Mouse (Mus musculus) left cerebral cortex, adult 11 months (tissue): ENCODE results near the gene Gm3417.
"Not testable (repeated sequence)": the region's sequence is repeated elsewhere in the genome, so short reads cannot be mapped to it uniquely, and the experiment has no call there.

Experiments used
- DNase-seq: peaks from one replicate; pipeline ENCODE4 v3.0.0; 2022; ENCODE audit warnings: low spot score

The Gm3417 gene

DNA sequence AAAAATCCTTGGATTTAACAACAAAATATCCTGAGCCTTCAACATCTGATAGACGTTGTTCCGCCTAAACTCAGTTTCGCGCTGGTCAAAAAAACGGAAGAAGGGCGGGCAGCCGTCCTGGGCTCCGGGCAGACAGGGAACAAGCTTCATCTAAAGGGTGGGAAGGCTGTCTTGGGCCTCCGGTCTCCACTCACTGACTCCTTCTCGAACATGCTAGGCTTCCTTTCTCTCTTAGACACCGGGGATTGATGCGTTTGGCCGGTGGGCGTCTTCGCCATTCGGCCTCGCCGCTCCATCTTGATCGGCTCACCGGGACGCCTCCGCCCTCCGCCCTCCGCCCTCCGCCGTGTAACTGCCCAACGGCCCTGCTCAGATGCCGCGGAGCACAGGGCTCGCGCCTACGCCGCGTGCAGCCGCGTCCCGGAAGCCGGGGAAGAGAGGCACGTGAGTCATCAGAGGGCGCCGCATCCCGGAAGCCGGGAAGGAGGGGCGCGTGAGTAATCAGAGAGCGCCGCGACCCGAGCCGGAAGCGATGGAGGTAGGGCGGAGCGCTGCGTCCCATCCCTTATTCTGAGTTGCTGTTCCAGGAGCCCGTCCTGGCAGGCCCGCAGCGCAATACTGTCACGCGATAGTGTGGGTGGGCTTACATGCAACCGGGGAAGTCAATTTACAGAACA, at the start of gene Gm3417, which contains the start of gene 9030025P20Rik:
Gene Gm3417 (minus strand): TSS at position 429 of the 677 bp plus-strand sequence.
Gene 9030025P20Rik (plus strand): TSS at position 107 of the 677 bp plus-strand sequence.
- not testable (repeated sequence) for DNase-seq

DNA sequence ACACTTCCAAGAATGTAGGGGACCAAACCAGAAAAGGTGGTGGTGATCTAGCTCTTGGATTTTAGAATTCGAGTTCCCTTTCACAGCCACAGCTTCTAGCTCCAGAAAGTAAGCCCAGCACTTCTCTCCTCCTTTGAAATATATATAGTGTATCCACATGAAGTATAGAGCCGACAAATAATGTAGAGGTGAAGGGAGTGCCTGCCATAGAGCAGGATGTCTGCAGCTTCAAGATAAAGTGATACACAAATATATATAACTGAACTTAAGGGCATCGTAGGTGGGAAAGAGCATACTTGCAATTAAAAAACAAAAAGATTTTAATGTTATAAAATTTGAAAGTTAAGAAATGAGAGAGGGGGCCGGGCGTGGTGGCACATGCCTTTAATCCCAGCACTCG, 46.9 kb upstream of the Gm3417 start:
- not testable (repeated sequence) for DNase-seq

DNA sequence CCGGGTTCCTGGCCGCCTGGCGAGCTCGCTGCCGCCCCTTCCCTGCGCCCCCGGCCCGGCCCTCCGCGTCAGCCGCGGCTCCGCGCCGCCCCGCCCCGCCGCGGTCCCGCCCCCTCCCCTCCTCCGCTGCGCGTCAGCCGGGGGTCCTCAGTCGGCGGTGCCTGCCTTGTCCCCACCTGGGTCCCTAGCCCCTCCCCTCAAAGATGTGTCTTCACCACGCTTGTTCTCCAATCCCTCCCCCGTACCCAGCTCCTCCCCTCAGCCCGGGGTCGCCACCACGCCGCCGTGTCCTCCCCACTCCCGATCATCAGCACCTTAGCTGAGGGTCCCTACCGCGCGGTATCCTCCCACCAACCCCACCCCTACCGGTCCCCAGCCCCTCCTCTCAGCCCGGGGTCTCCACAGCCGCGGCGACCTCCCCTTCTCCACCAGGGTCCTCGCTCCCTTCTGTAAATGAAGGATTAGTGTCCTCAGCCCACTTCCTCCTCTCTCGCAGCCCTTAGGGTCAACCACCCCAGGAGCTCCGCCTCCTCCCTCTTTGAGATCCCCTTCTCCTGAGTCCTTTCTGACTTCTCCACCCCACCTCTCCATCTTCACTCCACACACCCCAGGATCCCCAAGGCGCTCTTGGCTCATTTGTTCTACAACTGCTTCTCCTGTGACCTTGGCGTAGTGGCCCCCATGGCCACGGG, 46.1 kb upstream of the Gm3417 start:
- not testable (repeated sequence) for DNase-seq

DNA sequence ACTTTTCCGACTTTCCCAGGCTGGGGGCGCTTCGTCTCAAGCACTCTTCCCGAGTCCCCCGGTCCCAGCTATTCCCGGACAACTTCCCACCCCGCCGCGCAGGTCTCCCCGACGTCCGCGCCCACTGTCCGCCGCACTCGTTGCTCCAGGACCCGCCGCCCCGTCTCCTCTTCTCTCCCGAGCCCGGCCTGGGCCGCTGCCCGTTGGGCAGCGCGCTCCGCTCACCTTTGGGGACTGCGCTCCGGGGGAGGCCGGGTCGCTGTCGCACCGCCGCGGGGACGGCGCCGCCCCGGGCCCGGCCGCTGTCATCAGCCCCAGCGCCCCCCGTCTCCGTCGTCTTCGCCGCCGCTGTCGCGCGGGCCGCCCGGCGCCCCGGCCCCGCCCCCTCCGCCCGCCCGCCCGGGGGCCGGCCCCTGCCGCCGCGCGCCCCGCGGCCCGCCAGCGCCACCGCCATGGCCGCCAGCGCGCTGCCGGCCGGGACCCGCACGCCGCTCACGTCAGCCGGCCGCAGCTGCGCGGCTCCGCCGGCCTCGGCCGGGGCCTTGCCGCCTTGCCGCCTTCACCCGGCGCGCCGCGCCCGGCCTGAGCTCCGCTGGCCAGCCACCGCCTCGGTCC, 45.4 kb upstream of the Gm3417 start:
- DNase-seq = not testable (repeated sequence)

DNA sequence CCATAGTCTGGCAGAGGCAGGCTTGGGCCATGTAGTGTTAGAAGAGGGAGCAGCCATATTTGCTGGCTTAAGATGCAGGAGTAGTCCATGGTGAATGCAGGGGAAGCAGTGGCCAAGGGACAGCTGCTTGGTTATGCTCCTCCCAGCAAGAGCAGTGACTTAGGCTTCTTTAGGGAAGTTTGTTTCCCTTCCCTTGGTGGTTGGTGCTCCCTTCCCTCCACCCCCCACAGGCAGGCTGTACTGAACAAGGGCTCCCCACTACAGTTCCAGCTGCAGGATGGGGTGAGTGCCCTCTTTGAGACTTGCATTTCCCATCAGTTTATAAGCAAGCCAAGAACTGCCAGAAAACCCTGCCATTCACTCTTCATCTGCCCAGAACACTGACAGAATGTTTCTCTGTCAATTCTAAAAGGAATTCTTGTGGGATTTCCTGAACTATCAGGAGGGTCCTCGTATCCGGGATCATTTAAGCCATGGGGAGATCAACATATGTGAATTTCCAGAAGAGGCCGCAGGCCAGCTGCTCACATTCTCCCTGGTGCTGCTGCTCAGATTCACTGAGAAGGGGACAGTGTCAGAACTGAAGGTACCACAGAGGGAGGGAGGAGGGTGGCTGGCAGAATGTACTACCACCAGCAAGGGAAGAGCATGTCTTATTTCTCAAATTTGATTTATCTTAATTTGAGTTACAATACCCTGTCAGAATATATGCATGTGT, 43.1 kb upstream of the Gm3417 start:
- not testable (repeated sequence) for DNase-seq

DNA sequence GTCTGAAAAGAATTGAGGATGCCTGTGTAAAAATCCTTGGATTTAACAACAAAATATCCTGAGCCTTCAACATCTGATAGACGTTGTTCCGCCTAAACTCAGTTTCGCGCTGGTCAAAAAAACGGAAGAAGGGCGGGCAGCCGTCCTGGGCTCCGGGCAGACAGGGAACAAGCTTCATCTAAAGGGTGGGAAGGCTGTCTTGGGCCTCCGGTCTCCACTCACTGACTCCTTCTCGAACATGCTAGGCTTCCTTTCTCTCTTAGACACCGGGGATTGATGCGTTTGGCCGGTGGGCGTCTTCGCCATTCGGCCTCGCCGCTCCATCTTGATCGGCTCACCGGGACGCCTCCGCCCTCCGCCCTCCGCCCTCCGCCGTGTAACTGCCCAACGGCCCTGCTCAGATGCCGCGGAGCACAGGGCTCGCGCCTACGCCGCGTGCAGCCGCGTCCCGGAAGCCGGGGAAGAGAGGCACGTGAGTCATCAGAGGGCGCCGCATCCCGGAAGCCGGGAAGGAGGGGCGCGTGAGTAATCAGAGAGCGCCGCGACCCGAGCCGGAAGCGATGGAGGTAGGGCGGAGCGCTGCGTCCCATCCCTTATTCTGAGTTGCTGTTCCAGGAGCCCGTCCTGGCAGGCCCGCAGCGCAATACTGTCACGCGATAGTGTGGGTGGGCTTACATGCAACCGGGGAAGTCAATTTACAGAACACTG, 31.3 kb upstream of the Gm3417 start, which contains the start of gene Gm3435:
Gene Gm3435 (plus strand): TSS at position 471 of the 708 bp plus-strand sequence.
- DNase-seq = not testable (repeated sequence)

DNA sequence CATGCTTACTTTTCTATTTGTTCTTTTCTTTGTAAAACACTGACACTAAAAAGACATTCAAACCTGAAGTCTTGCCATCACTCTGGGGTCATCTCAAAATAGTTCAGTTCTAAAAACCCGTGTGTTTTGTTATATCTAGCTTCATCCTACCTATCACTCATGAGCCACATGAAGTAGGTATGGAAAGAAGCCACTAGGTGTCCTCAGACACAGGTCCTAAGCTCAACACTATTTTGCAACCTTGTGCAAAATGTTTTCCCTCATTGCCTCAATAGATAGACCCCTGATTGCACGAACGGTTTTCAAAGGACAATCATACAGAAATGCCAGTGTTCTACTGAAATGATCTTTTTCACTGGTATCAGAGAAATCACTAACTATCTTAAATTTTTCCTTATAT, 30.5 kb upstream of the Gm3417 start:
- DNase-seq = not testable (repeated sequence)

DNA sequence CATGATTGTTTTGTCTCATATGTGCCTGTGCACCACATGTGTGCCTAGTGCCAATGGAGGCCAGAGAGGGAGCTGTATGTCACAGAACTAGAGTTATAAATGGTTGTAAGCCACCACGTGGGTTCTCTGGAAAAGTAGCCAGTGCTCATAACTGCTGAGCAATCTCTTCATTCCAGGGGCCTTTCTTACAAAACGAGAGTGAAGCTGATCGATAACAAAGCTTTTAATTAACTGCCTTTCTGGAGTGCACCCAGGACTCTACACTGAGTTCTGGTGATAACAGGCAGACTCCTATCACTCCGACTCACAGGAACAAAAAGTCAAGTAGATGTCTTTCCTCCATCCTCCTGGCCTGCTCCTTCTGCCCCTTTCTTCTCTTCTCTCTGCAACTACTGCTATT, 21.5 kb upstream of the Gm3417 start:
- DNase-seq = not testable (repeated sequence)

DNA sequence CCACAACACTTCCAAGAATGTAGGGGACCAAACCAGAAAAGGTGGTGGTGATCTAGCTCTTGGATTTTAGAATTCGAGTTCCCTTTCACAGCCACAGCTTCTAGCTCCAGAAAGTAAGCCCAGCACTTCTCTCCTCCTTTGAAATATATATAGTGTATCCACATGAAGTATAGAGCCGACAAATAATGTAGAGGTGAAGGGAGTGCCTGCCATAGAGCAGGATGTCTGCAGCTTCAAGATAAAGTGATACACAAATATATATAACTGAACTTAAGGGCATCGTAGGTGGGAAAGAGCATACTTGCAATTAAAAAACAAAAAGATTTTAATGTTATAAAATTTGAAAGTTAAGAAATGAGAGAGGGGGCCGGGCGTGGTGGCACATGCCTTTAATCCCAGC, 15.6 kb upstream of the Gm3417 start:
- DNase-seq = not testable (repeated sequence)

DNA sequence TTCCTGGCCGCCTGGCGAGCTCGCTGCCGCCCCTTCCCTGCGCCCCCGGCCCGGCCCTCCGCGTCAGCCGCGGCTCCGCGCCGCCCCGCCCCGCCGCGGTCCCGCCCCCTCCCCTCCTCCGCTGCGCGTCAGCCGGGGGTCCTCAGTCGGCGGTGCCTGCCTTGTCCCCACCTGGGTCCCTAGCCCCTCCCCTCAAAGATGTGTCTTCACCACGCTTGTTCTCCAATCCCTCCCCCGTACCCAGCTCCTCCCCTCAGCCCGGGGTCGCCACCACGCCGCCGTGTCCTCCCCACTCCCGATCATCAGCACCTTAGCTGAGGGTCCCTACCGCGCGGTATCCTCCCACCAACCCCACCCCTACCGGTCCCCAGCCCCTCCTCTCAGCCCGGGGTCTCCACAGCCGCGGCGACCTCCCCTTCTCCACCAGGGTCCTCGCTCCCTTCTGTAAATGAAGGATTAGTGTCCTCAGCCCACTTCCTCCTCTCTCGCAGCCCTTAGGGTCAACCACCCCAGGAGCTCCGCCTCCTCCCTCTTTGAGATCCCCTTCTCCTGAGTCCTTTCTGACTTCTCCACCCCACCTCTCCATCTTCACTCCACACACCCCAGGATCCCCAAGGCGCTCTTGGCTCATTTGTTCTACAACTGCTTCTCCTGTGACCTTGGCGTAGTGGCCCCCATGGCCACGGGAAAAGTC, 14.7 kb upstream of the Gm3417 start:
- not testable (repeated sequence) for DNase-seq

DNA sequence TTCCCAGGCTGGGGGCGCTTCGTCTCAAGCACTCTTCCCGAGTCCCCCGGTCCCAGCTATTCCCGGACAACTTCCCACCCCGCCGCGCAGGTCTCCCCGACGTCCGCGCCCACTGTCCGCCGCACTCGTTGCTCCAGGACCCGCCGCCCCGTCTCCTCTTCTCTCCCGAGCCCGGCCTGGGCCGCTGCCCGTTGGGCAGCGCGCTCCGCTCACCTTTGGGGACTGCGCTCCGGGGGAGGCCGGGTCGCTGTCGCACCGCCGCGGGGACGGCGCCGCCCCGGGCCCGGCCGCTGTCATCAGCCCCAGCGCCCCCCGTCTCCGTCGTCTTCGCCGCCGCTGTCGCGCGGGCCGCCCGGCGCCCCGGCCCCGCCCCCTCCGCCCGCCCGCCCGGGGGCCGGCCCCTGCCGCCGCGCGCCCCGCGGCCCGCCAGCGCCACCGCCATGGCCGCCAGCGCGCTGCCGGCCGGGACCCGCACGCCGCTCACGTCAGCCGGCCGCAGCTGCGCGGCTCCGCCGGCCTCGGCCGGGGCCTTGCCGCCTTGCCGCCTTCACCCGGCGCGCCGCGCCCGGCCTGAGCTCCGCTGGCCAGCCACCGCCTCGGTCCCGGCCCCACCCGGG, 14.0 kb upstream of the Gm3417 start:
- DNase-seq = not testable (repeated sequence)

DNA sequence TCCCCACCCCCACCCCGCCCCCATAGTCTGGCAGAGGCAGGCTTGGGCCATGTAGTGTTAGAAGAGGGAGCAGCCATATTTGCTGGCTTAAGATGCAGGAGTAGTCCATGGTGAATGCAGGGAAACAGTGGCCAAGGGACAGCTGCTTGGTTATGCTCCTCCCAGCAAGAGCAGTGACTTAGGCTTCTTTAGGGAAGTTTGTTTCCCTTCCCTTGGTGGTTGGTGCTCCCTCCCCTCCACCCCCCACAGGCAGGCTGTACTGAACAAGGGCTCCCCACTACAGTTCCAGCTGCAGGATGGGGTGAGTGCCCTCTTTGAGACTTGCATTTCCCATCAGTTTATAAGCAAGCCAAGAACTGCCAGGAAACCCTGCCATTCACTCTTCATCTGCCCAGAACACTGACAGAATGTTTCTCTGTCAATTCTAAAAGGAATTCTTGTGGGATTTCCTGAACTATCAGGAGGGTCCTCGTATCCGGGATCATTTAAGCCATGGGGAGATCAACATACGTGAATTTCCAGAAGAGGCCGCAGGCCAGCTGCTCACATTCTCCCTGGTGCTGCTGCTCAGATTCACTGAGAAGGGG, 11.6 kb upstream of the Gm3417 start:
- not testable (repeated sequence) for DNase-seq

DNA sequence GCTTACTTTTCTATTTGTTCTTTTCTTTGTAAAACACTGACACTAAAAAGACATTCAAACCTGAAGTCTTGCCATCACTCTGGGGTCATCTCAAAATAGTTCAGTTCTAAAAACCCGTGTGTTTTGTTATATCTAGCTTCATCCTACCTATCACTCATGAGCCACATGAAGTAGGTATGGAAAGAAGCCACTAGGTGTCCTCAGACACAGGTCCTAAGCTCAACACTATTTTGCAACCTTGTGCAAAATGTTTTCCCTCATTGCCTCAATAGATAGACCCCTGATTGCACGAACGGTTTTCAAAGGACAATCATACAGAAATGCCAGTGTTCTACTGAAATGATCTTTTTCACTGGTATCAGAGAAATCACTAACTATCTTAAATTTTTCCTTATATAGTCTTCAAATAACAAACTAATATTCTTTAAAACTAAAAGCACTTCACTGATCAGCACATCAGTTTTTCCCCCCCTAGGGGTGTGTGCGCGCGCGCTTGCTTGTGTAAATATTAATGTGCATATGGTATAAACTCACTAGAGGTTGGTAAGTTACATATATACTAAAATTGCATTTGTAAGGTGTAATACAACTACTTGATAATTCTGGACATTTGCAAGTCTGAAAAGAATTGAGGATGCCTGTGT, 750 bp downstream of the Gm3417 start:
- DNase-seq = not testable (repeated sequence)

DNA sequence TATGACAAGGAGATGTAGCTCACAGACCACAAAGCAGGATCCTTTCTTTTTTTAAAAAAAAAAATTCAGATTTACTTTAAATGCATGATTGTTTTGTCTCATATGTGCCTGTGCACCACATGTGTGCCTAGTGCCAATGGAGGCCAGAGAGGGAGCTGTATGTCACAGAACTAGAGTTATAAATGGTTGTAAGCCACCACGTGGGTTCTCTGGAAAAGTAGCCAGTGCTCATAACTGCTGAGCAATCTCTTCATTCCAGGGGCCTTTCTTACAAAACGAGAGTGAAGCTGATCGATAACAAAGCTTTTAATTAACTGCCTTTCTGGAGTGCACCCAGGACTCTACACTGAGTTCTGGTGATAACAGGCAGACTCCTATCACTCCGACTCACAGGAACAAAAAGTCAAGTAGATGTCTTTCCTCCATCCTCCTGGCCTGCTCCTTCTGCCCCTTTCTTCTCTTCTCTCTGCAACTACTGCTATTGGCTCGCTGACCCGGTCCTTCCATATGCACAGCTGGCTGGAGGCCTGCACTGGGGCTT, 10.1 kb downstream of the Gm3417 start:
- not testable (repeated sequence) for DNase-seq

DNA sequence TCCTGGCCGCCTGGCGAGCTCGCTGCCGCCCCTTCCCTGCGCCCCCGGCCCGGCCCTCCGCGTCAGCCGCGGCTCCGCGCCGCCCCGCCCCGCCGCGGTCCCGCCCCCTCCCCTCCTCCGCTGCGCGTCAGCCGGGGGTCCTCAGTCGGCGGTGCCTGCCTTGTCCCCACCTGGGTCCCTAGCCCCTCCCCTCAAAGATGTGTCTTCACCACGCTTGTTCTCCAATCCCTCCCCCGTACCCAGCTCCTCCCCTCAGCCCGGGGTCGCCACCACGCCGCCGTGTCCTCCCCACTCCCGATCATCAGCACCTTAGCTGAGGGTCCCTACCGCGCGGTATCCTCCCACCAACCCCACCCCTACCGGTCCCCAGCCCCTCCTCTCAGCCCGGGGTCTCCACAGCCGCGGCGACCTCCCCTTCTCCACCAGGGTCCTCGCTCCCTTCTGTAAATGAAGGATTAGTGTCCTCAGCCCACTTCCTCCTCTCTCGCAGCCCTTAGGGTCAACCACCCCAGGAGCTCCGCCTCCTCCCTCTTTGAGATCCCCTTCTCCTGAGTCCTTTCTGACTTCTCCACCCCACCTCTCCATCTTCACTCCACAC, 16.9 kb downstream of the Gm3417 start:
- not testable (repeated sequence) for DNase-seq

DNA sequence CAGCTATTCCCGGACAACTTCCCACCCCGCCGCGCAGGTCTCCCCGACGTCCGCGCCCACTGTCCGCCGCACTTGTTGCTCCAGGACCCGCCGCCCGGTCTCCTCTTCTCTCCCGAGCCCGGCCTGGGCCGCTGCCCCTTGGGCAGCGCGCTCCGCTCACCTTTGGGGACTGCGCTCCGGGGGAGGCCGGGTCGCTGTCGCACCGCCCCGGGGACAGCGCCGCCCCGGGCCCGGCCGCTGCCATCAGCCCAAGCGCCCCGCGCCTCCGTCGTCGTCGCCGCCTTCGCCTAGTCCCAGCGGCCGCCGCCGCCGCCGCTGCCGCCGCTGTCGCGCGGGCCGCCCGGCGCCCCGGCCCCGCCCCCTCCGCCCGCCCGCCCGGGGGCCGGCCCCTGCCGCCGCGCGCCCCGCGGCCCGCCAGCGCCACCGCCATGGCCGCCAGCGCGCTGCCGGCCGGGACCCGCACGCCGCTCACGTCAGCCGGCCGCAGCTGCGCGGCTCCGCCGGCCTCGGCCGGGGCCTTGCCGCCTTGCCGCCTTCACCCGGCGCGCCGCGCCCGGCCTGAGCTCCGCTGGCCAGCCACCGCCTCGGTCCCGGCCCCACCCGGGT, 17.5 kb downstream of the Gm3417 start, which contains the start of gene Phf10:
Gene Phf10 (minus strand): TSS at position 323 of the 606 bp plus-strand sequence.
- not testable (repeated sequence) for DNase-seq

DNA sequence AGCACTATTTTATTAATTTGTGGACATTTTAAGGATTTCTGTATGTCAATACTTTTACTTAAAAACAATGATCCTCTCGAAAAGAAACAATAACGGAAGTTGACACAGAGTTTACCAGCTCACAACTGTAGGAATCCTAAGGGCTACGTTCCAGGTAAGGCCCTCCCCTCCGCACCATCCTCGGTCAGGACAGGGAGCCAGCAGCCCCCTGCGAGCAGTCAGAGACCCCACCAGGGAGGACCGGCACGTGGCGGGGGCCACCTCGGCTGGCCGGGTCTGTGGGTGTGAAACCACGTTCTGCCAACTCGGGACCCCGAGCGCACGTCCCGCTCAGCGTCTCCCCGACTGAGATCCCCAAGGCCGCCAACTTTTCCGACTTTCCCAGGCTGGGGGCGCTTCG, 18.1 kb downstream of the Gm3417 start:
- no peak for DNase-seq

DNA sequence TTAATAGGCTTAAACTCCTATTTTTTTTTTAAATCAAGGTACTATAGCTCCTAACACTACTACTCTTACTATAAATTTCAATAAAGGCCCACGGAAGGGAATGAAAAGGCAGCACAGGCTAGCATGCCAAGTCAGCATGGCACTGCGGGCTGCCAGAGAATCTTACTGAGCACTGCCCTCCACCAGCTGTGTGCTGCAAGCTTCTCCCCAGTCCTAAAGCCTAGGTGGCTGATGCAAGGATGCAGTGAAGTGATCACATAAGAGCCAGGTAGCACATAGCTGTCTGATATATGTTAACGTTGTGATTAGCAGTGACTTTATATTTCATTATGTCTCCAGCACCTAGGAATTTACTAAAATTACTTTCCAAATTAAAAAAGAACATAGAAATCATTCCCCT, 18.6 kb downstream of the Gm3417 start:
- DNase-seq = no peak
